Mouse (Mus musculus): ENCODE measurements around the gene Ttc7. TPM values are rescaled to one million over a fixed set of nuclear protein-coding genes. Genes with fewer than 3 reads are reported as not detected.

Gene Ttc7
- polyA plus RNA-seq, 1 experiment from 2014 or later, result 3.4 TPM

DNA sequence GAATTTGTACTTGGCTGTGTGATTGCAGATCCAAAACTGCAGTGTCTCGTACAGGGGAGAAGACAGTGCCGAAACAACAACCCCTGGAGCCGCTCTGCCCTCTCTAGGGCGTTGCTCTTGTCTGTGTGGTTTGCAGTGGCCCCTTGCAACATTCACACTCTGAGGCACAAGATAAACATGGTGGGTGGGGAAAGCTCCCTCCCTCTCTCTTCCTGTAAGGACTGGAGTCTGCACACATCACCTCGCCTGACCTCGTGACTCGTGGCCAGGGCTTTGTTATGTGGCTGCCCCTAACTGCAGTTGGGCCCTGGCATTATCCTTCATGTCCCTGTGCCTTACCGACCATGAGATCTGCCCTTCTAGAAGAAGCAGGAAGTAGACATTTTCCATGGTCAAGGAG, 82.6 kb downstream of the Ttc7 start:
- Histone ChIP-seq H3K36me3 (ENCODE audit: control insufficient read depth, insufficient read depth) (no peaks in the 10 kb centered on the region), H3K4me1 (replicated peaks; ENCODE audit: control insufficient read depth, insufficient read depth, low read length) (peaks cover 34% of the 10 kb centered on the region), H3K9me3 (ENCODE audit: control insufficient read depth, low read length) (no peaks in the 10 kb centered on the region), H3K27me3 (replicated peaks; ENCODE audit: control insufficient read depth, insufficient read depth, low read length) (no peaks in the 10 kb centered on the region), H3K9ac (replicated peaks; ENCODE audit: low read depth, low read length) (no peak overlapping the region), H3K27ac (ENCODE audit: low read length) (no peak overlapping the region), H3K4me2 (ENCODE audit: low read length) (no peak overlapping the region), H3K4me3 (replicated peaks; ENCODE audit: low read length) (no peak overlapping the region)
- no peak for ATAC-seq
- 86% methylated on average over 8 of the region's 8 CpGs for WGBS

DNA sequence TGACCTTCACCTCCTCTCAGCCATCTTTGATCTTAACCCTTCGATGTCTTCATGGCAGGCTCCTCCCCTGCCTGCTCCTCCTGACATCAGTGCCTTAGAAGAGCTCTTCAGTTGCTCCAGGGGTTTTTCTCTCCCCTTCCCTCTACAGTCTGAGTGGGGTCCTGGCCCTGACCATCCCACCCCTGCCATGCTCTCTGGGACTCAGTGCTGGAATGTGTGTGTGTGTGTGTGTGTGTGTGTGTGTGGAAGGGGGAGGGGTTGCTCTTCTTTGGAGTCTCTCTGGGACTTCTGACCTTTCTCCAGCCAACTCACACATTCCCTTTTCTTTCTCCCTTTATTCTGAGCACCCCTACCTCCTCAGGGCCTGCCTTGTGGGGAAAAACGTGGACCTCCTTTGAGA, 83.8 kb downstream of the Ttc7 start:
- no peak for ATAC-seq
- Histone ChIP-seq H3K9ac (replicated peaks; ENCODE audit: low read depth, low read length) (no peak overlapping the region), H3K36me3 (ENCODE audit: control insufficient read depth, insufficient read depth) (no peaks in the 10 kb centered on the region), H3K27ac (ENCODE audit: low read length) (no peak overlapping the region), H3K4me2 (ENCODE audit: low read length) (no peak overlapping the region), H3K4me3 (replicated peaks; ENCODE audit: low read length) (no peak overlapping the region), H3K9me3 (ENCODE audit: control insufficient read depth, low read length) (no peaks in the 10 kb centered on the region), H3K27me3 (replicated peaks; ENCODE audit: control insufficient read depth, insufficient read depth, low read length) (no peaks in the 10 kb centered on the region), H3K4me1 (replicated peaks; ENCODE audit: control insufficient read depth, insufficient read depth, low read length) (peaks cover 33% of the 10 kb centered on the region)
- WGBS, result 24% methylated on average over 2 of the region's 2 CpGs

DNA sequence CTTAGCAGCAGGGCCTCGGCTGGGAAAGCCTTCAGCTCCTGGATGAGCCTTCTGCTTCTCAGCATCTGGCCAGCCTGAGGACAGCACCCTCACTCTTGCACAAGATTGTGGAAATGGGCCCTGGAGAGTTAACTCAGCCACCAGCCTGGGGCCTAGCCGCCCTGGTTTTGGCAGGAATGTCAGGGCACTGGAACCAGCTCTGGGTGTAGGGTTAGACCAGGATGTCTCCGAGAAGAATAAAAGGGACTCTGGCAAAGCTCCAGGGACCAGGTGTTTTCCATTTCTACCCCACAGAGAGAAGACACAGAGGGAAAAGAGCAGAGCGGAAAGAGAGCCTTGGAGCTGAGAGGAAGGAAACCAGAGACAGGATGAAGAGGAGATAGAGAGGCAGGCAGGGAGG, 84.5 kb downstream of the Ttc7 start:
- Histone ChIP-seq H3K36me3 (ENCODE audit: control insufficient read depth, insufficient read depth) (no peaks in the 10 kb centered on the region), H3K27ac (ENCODE audit: low read length) (no peak overlapping the region; the same call in 1 of the 2 replicates), H3K9ac (replicated peaks; ENCODE audit: low read depth, low read length) (no peak overlapping the region), H3K9me3 (ENCODE audit: control insufficient read depth, low read length) (no peaks in the 10 kb centered on the region), H3K4me3 (replicated peaks; ENCODE audit: low read length) (no peak overlapping the region), H3K4me2 (ENCODE audit: low read length) (no peak overlapping the region), H3K27me3 (replicated peaks; ENCODE audit: control insufficient read depth, insufficient read depth, low read length) (no peaks in the 10 kb centered on the region), H3K4me1 (replicated peaks; ENCODE audit: control insufficient read depth, insufficient read depth, low read length) (peaks cover 40% of the 10 kb centered on the region)
- 29% methylated on average over 4 of the region's 4 CpGs for WGBS
- ATAC-seq, result no peak

DNA sequence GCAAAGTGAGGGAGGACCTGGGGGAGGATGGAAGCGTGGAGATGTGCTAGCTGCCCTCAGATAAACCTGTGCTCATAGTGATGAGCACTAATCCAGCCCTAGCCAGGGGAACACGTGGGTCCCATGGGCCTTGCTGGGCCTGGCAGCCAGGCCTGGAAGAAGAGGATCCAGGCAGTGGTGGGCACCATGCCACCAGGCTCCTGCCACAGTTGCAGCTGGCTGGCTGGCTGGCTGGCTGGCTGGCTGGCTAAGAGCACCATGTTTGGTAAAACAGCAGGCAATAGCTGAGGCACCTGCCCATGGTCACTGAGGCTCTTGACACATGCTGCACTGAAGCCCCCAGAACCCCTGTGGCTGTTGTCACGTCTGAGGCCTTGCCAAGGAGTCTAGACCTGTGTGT, 85.0 kb downstream of the Ttc7 start:
- Histone ChIP-seq H3K36me3 (ENCODE audit: control insufficient read depth, insufficient read depth) (no peaks in the 10 kb centered on the region), H3K4me3 (replicated peaks; ENCODE audit: low read length) (no peak overlapping the region), H3K27ac (ENCODE audit: low read length) (peak overlapping the region; percentile 23), H3K27me3 (replicated peaks; ENCODE audit: control insufficient read depth, insufficient read depth, low read length) (no peaks in the 10 kb centered on the region), H3K4me2 (ENCODE audit: low read length) (no peak overlapping the region), H3K9me3 (ENCODE audit: control insufficient read depth, low read length) (no peaks in the 10 kb centered on the region), H3K9ac (replicated peaks; ENCODE audit: low read depth, low read length) (no peak overlapping the region), H3K4me1 (replicated peaks; ENCODE audit: control insufficient read depth, insufficient read depth, low read length) (peaks cover 44% of the 10 kb centered on the region)
- 39% methylated on average over 3 of the region's 3 CpGs for WGBS
- ATAC-seq, result no peak

DNA sequence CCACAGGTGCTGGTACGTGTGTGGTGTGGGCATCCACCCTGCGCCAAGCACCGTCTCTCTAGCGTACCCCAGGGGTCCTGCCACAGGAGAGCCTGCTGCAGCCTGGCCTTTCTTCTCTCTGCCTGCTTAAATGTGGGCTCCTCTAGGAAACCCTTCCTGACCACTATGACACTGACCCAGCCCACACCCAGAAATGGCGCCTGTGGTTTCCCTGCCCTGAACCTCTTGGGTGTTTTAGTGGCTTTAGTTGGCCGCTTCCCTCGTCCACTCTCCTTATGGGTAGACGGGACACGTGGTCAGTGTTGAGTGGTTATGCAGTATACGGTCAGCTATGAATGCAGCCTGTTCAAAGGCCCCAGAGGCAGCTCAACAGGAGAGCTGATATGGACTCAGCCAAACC, 85.8 kb downstream of the Ttc7 start:
- Histone ChIP-seq H3K9me3 (ENCODE audit: control insufficient read depth, low read length) (no peaks in the 10 kb centered on the region), H3K9ac (replicated peaks; ENCODE audit: low read depth, low read length) (no peak overlapping the region), H3K4me1 (replicated peaks; ENCODE audit: control insufficient read depth, insufficient read depth, low read length) (peaks cover 44% of the 10 kb centered on the region), H3K4me3 (replicated peaks; ENCODE audit: low read length) (no peak overlapping the region), H3K27me3 (replicated peaks; ENCODE audit: control insufficient read depth, insufficient read depth, low read length) (no peaks in the 10 kb centered on the region), H3K36me3 (ENCODE audit: control insufficient read depth, insufficient read depth) (no peaks in the 10 kb centered on the region), H3K4me2 (ENCODE audit: low read length) (no peak overlapping the region), H3K27ac (ENCODE audit: low read length) (no peak overlapping the region)
- WGBS, result 90% methylated on average over 10 of the region's 10 CpGs
- no peak for ATAC-seq

DNA sequence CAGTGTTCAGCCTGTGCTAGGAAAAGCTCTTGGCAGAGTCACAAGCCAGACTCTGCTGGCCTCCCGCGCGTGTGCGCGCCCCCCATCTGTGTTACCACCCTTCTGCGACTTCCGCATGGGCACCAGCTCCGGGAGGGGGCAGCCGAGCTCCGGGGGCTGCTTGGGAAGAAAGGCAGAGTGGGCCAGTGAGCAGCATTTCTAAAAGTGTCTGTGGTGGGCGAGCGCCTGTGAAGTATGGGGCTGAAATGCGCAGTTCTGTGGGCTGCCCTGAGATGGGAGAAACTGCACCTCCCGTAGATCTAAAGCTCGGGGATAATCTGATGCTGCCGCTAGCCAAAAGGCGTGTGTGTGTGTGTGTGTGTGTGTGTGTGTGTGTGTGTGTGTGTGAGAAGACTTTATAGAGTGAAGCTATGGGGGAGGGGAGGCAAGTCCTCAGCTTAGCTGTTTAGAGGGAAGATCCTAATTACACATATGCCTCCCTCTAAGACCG, 86.6 kb downstream of the Ttc7 start:
- no peak overlapping the region for H3K4me2 ChIP-seq (ENCODE audit: low read length)
- H3K9ac ChIP-seq (replicated peaks; ENCODE audit: low read depth, low read length), result no peak overlapping the region
- no peaks in the 10 kb centered on the region for H3K9me3 ChIP-seq (ENCODE audit: control insufficient read depth, low read length)
- 0 out of 2 replicates have a peak overlapping the region, but pooled peaks have one; percentile 20 for H3K27ac ChIP-seq (ENCODE audit: low read length)
- WGBS, result 50% methylated on average over 18 of the region's 18 CpGs
- H3K36me3 ChIP-seq (ENCODE audit: control insufficient read depth, insufficient read depth), result no peaks in the 10 kb centered on the region
- H3K4me1 ChIP-seq (replicated peaks; ENCODE audit: control insufficient read depth, insufficient read depth, low read length), result peaks cover 44% of the 10 kb centered on the region
- H3K4me3 ChIP-seq (replicated peaks; ENCODE audit: low read length), result no peak overlapping the region
- peak; percentile 39 for ATAC-seq
- no peaks in the 10 kb centered on the region for H3K27me3 ChIP-seq (replicated peaks; ENCODE audit: control insufficient read depth, insufficient read depth, low read length)

DNA sequence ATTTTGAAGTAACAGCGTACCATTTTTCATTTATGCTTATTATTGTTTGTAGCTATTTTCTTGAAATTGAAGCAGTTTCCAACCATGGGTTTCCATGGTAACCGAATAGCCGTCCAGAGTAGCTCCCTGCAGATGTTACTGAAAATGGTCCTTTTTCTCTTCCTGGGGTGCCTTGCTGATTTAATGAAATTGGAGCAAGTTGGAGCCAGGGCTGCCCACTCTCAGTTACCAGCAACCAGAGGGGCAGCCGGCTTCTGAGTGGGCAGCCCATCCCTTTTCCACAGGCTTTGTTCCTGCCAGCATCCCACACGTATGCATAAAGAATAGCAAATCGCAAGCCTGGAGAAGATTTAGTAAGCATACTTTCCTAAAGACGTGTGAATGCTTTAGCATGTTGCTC, 89.5 kb downstream of the Ttc7 start:
- no peaks in the 10 kb centered on the region for H3K36me3 ChIP-seq (ENCODE audit: control insufficient read depth, insufficient read depth)
- 47% methylated on average over 7 of the region's 7 CpGs for WGBS
- no peaks in the 10 kb centered on the region for H3K9me3 ChIP-seq (ENCODE audit: control insufficient read depth, low read length)
- H3K27me3 ChIP-seq (replicated peaks; ENCODE audit: control insufficient read depth, insufficient read depth, low read length), result no peaks in the 10 kb centered on the region
- no peak overlapping the region for H3K4me2 ChIP-seq (ENCODE audit: low read length)
- peaks cover 45% of the 10 kb centered on the region for H3K4me1 ChIP-seq (replicated peaks; ENCODE audit: control insufficient read depth, insufficient read depth, low read length)
- peak overlapping the region; percentile 69 for H3K27ac ChIP-seq (ENCODE audit: low read length)
- no peak overlapping the region for H3K9ac ChIP-seq (replicated peaks; ENCODE audit: low read depth, low read length)
- ATAC-seq, result peak; percentile 18
- H3K4me3 ChIP-seq (replicated peaks; ENCODE audit: low read length), result no peak overlapping the region

DNA sequence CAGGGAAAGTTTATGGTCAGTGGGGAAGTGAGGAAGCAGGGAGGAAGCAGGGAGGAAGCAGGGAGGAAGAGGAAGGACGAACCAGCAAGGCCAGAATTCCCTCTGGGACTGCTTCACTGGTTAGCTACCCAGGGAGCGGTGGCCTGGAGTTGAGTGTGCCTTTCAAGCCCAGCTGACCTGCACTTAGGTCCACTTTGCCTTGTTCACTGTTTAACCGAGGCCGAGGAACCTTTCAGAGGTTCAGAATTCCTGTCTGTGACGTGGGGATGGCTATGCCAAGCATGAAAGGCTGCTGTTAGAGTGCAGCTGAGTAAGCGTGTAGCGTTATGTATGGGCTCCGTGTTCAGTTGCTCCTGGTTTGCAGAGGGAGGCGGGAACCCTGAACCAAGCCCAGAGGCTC, 90.6 kb downstream of the Ttc7 start:
- Histone ChIP-seq H3K4me1 (replicated peaks; ENCODE audit: control insufficient read depth, insufficient read depth, low read length) (peaks cover 45% of the 10 kb centered on the region), H3K4me2 (ENCODE audit: low read length) (no peak overlapping the region), H3K36me3 (ENCODE audit: control insufficient read depth, insufficient read depth) (no peaks in the 10 kb centered on the region), H3K4me3 (replicated peaks; ENCODE audit: low read length) (no peak overlapping the region), H3K9ac (replicated peaks; ENCODE audit: low read depth, low read length) (no peak overlapping the region), H3K27ac (ENCODE audit: low read length) (no peak overlapping the region), H3K9me3 (ENCODE audit: control insufficient read depth, low read length) (no peaks in the 10 kb centered on the region), H3K27me3 (replicated peaks; ENCODE audit: control insufficient read depth, insufficient read depth, low read length) (no peaks in the 10 kb centered on the region)
- 88% methylated on average over 9 of the region's 9 CpGs for WGBS
- ATAC-seq, result no peak

DNA sequence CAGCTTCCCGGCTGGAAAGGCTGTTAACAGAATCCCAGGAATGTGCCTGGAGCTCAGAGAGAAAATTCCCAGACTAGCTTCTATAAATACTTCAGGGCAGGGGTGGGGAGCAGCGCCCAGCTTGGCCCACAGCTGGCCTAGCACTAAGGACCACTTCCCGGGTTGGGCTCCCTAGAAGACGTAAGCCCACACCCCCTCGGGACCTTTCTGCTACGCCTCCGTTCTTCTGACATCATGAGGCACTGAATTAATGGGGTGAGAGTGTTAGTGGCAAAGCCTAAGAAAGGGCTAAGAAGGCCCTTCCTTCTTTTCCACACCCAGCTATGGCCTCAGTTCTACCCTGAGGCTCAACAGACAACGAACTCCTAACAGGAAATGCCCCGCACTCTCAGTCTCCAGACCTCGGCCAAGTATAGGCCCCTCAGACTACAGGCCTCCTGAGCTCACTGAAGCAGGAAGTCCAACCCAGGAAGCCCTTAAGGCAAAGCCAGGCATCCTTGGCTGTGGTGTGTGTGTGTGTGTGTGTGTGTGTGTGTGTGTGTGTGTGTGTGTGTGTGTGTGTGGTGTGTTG, 93.3 kb downstream of the Ttc7 start:
- WGBS, result 77% methylated on average over 10 of the region's 10 CpGs

More for the DNA sequence above, 93.3 kb downstream of the Ttc7 start:
- no peaks in the 10 kb centered on the region for H3K36me3 ChIP-seq (ENCODE audit: control insufficient read depth, insufficient read depth)
- H3K9me3 ChIP-seq (ENCODE audit: control insufficient read depth, low read length), result no peaks in the 10 kb centered on the region
- no peak overlapping the region for H3K4me3 ChIP-seq (replicated peaks; ENCODE audit: low read length)
- H3K9ac ChIP-seq (replicated peaks; ENCODE audit: low read depth, low read length), result no peak overlapping the region
- no peak overlapping the region for H3K27ac ChIP-seq (ENCODE audit: low read length)
- no peaks in the 10 kb centered on the region for H3K27me3 ChIP-seq (replicated peaks; ENCODE audit: control insufficient read depth, insufficient read depth, low read length)
- ATAC-seq, result no peak
- H3K4me2 ChIP-seq (ENCODE audit: low read length), result no peak overlapping the region
- H3K4me1 ChIP-seq (replicated peaks; ENCODE audit: control insufficient read depth, insufficient read depth, low read length), result peaks cover 41% of the 10 kb centered on the region

Measured in forebrain, embryonic 16.5 days (tissue).